Mouse (Mus musculus): ENCODE measurements around the gene Rad51ap1. TPM values are rescaled to one million over a fixed set of nuclear protein-coding genes. Genes with fewer than 3 reads are reported as not detected.

Rad51ap1 gene
- 85.8 and 92.1 TPM in 2 replicates for polyA plus RNA-seq (2016; fragmentation: Nextera tagmentation; extraction: Ambion mirVana)

DNA sequence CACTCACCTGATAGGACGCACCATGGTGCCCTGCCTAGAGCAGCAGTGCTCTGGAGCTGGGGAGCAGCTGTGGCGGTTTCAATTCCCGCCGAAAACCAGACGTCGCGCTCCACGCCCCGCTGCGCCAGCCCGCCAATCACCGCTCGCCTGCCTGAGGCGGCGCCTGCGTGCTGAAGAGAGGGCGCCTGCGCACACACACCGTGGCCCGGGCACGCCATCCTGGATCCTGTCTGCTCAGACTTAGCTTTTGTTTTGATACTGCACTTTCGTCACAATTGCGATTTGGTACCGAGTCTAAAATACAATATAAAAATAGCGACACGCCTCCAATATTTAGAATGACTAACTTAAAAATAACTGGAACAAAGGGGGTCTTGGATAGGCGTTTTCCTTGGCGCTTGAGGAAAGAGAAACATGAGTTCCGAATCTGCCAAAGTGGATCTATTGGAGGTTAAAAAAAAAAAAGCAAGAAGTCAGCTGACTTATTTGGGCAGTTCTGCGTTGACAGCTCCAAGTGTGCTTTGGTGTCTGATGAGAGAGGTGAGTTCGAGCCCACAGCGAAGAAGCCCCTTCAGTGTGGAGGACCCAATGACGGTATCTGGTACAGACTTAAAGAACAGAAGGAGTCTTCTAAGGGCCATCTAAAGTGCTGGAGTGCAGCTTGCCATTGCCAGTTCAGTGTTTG, at the start of gene Rad51ap1, which contains the start of gene D6Wsu163e:
Gene Rad51ap1 (minus strand): TSS at position 101 of the 685 bp plus-strand sequence.
Gene D6Wsu163e (plus strand): TSS at position 476 of the 685 bp plus-strand sequence.
- peak; percentile 93 for DNase-seq (ENCODE audit: extremely low spot score, low spot score)
- no peaks in the 10 kb centered on the region for H3K9me3 ChIP-seq
- H3K4me1 ChIP-seq, result peaks cover 30% of the 10 kb centered on the region
- H3K27me3 ChIP-seq (ENCODE audit: poor library complexity, severe bottlenecking), result no peaks in the 10 kb centered on the region
- H3K36me3 ChIP-seq (replicated peaks), result peaks cover 24% of the 10 kb centered on the region
- H3K27ac ChIP-seq, result peak within 1 kb of the TSS; percentile 93
- peak within 1 kb of the TSS; percentile 88 for H3K4me3 ChIP-seq
- under 1% methylated on average over 33 of the region's 33 CpGs for WGBS

DNA sequence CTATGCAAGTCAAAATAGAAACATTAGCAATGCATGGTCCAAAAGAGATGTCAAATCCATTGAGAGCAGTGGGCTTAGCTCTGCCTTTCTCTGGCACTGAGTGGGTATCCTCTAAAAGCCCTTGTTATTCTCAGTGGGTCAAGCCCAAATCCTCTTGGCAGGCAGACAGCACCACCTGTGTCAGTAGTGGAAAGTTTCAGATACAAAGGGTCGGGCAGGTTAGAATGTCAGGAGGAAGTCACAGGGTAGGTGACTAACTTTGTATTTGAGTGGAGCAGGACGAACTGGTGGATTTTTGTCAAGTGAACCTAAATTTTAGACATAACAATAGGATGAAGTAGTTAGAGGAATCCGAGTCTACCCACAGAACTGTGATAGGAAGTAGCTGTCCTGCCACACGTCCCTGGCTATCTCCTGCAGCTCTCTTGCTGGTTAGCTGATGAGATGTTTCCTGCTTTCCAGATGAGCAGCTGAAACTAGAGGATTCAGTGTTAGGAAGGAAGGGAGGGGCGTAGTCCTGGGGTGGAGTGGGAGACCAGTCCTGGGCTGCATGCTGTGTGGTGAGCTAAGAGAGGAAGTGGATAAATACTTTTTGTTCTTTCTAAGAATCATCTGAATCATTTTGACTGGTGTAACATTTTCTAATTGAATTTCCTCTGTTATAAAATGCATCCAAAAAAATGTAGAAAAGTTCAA, 42.3 kb upstream of the Rad51ap1 start:
- DNase-seq (ENCODE audit: extremely low spot score, low spot score), result no peak
- WGBS, result 58% methylated on average over 5 of the region's 5 CpGs
- Histone ChIP-seq H3K27ac (no peak overlapping the region), H3K36me3 (replicated peaks) (no peaks in the 10 kb centered on the region), H3K4me3 (no peak overlapping the region), H3K27me3 (ENCODE audit: poor library complexity, severe bottlenecking) (no peaks in the 10 kb centered on the region), H3K9me3 (no peaks in the 10 kb centered on the region), H3K4me1 (no peaks in the 10 kb centered on the region)

DNA sequence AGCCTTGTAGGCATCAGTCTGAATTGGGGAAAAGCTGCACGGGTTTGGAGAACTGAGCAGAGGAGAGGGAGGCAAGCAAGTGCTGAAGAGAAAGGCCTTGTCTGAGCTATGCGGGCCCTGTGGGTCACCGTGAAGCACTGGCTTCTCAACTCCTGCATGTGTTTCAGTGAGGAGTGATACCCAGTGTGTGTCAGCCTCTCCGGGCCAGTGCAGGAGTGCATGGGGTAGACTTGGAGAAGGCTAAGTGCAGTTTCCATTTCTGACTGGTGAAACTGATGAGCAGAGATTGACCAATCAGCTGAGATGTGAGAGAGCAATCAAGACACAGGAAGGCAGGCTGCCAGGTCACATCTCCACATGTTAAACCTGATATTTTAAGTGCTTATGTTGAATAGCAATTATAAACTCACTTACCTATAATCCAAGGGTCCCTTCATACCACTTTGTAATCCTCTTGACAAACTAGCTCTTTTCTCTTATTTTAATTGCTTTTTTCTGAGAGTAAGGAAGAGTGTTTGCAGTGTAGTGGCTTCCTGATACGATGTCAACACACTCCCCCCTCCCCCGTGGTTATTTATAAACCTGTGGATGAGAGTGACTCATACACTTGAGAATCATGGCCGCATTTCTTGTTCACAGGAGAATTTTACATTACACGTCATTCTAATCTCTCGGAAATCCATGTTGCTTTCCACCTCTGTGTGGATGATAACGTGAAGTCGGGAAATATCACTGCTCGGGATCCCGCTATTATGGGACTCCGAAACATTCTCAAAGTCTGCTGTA, 27.0 kb upstream of the Rad51ap1 start:
- 92% methylated on average over 14 of the region's 14 CpGs for WGBS
- H3K27me3 ChIP-seq (ENCODE audit: poor library complexity, severe bottlenecking), result no peaks in the 10 kb centered on the region
- no peak overlapping the region for H3K27ac ChIP-seq
- H3K36me3 ChIP-seq (replicated peaks), result peaks cover 11% of the 10 kb centered on the region; the same call in 1 of the 2 replicates
- no peak for DNase-seq (ENCODE audit: extremely low spot score, low spot score)
- H3K9me3 ChIP-seq, result no peaks in the 10 kb centered on the region
- no peak overlapping the region for H3K4me3 ChIP-seq
- H3K4me1 ChIP-seq, result 0 out of 2 replicates have a peak, but pooled peaks cover 2% of the 10 kb centered on the region

DNA sequence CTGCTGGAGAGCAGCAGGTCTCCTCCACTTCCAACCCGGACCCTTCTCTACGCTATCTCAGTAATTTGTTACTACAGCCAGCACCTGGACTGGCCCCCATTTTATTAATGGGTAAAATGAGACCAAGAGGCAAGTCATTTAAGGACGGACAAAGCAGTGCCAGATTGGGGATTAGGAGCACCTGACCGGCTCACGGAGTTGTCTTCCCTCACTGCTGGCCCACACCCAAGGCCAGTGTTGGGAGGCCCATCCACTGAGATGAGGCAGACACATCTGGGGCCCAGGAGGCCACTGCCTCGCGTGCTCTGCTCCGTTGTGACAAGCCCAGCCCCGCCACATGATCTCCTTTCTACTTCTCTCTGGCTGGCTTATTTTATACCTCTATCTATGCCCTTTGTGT, 24.0 kb upstream of the Rad51ap1 start:
- DNase-seq (ENCODE audit: extremely low spot score, low spot score), result no peak
- no peak overlapping the region for H3K4me3 ChIP-seq
- no peaks in the 10 kb centered on the region for H3K9me3 ChIP-seq
- WGBS, result 91% methylated on average over 9 of the region's 9 CpGs
- H3K27ac ChIP-seq, result no peak overlapping the region
- H3K36me3 ChIP-seq (replicated peaks), result peaks cover 11% of the 10 kb centered on the region; the same call in 1 of the 2 replicates
- H3K27me3 ChIP-seq (ENCODE audit: poor library complexity, severe bottlenecking), result no peaks in the 10 kb centered on the region
- no peaks in the 10 kb centered on the region for H3K4me1 ChIP-seq

DNA sequence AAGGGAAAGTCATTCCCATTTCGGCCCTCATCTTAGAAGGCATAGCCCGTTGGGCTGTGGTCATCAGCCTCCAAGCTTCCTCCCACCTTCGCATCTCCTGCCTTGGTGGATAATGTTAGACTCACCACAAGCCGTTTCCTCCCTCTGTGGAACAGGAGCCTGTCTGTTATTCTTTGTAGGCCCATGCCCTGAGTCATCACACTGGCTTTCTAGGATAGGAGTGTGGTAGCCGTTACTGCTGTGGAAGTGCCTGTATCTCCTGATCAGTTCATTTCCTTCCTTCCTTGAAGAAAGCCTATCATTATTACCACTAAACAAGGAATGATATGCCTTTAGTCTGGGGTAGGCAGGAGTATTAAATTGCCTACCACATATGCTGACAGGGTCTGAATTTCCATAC, 23.3 kb upstream of the Rad51ap1 start:
- Histone ChIP-seq H3K4me3 (no peak overlapping the region), H3K27ac (no peak overlapping the region), H3K36me3 (replicated peaks) (peaks cover 11% of the 10 kb centered on the region; the same call in 1 of the 2 replicates), H3K4me1 (no peaks in the 10 kb centered on the region), H3K27me3 (ENCODE audit: poor library complexity, severe bottlenecking) (no peaks in the 10 kb centered on the region), H3K9me3 (no peaks in the 10 kb centered on the region)
- DNase-seq (ENCODE audit: extremely low spot score, low spot score), result no peak
- 88% methylated on average over 5 of the region's 5 CpGs for WGBS

DNA sequence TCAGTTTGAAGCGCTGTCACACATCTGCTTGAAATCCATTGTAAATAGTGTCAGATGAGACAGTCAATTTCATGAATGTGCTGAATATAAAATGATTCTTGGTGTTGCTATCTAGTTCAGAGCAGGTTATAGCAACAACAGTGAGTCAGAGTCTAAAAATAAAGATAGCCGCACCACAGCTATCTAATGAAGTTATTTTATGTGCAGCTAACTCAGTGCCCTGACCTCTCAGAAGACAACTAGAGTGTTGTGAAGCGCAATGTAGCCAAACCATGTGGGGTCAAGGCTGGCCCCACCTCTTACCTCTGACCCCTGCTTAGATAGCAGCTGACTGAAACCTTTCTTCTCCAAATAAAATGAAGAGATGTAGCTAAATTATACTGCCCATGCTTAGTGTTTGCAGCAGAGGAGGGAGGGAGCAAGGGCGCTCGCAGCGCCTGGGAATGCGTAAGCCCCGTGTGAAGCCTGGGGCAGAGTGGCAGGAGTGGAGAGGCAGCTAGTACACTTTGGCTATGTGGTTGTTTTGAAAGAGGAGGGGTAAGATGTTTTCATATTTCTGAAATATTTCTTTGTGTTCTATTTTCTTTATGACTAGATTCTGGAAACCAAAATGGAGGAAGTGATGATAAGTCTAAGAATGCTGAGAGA, 22.1 kb upstream of the Rad51ap1 start:
- no peak overlapping the region for H3K27ac ChIP-seq
- 92% methylated on average over 8 of the region's 8 CpGs for WGBS
- H3K27me3 ChIP-seq (ENCODE audit: poor library complexity, severe bottlenecking), result no peaks in the 10 kb centered on the region
- no peaks in the 10 kb centered on the region for H3K9me3 ChIP-seq
- no peak overlapping the region for H3K4me3 ChIP-seq
- no peak for DNase-seq (ENCODE audit: extremely low spot score, low spot score)
- H3K36me3 ChIP-seq (replicated peaks), result peaks cover 11% of the 10 kb centered on the region; the same call in 1 of the 2 replicates
- no peaks in the 10 kb centered on the region for H3K4me1 ChIP-seq

DNA sequence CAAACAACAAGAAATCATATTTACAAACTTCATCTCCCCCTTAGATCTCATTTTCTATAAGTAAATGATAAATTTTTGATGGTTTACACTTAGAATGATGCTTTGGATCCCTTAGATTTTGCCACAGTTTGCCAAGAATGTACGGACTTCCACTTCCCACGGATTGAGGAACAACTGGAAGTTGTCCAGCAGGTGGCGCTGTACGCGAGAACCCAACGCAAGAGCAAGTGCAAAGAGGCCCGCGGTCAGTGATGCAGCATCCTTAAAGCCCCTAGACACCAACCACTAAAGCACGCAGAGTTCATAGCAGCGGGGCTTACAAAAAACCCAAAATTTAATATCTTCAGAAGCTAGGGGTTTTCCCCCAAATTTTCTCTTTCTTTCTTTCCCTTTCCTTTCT, 16.3 kb upstream of the Rad51ap1 start:
- no peak overlapping the region for H3K27ac ChIP-seq
- 13% methylated on average over 10 of the region's 10 CpGs for WGBS
- H3K4me1 ChIP-seq, result no peaks in the 10 kb centered on the region
- 0 out of 2 replicates have a peak, but pooled peaks cover 4% of the 10 kb centered on the region for H3K36me3 ChIP-seq (replicated peaks)
- no peak overlapping the region for H3K4me3 ChIP-seq
- peak; percentile 76 for DNase-seq (ENCODE audit: extremely low spot score, low spot score)
- no peaks in the 10 kb centered on the region for H3K27me3 ChIP-seq (ENCODE audit: poor library complexity, severe bottlenecking)
- no peaks in the 10 kb centered on the region for H3K9me3 ChIP-seq

DNA sequence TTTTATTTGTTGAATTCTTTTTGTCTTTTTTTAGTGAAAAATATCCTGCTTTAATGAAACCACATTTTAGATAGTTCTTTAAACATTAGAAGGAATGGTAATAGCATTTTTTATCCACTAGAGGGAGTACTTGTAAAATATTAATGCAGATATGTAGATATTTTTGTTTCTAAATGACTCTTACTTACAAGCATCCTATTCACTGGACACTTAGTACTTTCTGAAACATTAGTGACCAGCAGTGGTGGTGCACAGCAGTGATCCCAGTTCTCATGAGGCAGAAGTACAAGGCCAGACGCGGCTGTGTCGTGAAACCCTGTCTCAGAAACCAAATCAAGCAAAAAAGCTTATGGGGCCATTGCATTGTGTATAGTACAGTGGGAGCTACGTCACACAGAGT, 8.9 kb upstream of the Rad51ap1 start:
- no peak for DNase-seq (ENCODE audit: extremely low spot score, low spot score)
- WGBS, result 86% methylated on average over 4 of the region's 4 CpGs
- Histone ChIP-seq H3K36me3 (replicated peaks) (peaks cover 21% of the 10 kb centered on the region), H3K27ac (no peak overlapping the region), H3K27me3 (ENCODE audit: poor library complexity, severe bottlenecking) (no peaks in the 10 kb centered on the region), H3K4me1 (no peaks in the 10 kb centered on the region), H3K9me3 (no peaks in the 10 kb centered on the region), H3K4me3 (no peak overlapping the region)

DNA sequence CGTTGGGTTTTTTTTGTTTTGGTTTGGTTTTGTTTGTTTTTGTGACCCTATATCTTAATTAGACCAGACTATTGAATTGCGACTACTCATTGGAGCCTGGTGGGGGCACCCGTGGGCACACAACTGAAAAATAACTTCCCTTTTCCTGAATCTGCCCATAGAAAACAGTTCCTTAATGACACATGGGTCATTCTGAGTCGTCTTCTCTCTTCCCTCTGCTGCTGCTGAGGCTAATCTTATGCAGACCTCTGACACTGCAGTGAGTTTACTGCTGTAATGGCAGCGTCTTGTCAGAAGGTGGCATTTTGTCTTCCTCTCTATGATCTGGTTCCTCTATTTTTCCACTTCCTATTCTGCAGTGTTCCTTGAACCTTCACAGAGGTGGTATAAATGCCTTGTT, 1.1 kb upstream of the Rad51ap1 start:
- Histone ChIP-seq H3K9me3 (no peaks in the 10 kb centered on the region), H3K27me3 (ENCODE audit: poor library complexity, severe bottlenecking) (no peaks in the 10 kb centered on the region), H3K4me3 (peak overlapping the region; percentile 88), H3K4me1 (peaks cover 30% of the 10 kb centered on the region), H3K36me3 (replicated peaks) (peaks cover 20% of the 10 kb centered on the region), H3K27ac (no peak overlapping the region)
- no peak for DNase-seq (ENCODE audit: extremely low spot score, low spot score)
- WGBS, result 6% methylated on average over 5 of the region's 5 CpGs

DNA sequence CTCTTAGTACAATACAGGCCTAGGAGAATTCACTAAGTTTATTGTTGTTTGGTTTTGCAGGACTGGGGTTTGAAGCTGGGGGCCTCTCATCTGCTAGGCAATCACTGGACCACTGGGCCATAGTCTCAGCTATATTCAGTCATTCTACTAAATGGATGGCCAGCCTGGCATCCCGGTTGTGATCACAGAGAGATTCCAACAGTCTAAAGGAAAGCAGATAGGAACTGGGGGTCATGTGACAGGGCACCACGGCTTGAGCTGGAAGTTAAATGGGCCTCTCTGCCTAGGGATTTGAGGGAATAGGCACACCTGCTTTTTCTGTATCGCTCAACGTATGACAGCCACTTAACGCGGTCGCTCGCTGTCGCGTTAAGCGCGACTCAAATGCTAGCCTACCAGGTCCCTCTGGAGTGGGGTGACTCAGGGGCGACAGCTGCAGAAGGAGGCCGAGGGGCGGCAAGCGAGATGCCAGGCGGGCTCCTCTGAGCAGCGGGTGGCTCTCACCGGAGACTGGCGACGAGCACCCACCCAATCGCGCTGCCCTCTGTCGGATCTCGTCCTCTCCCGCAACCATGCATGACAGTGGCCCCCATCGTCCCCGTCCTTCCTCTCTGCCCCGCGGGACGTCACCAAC, 417 bp downstream of the Rad51ap1 start:
- Histone ChIP-seq H3K9me3 (no peaks in the 10 kb centered on the region), H3K4me3 (peak overlapping the region; percentile 88), H3K4me1 (peaks cover 30% of the 10 kb centered on the region), H3K36me3 (replicated peaks) (peaks cover 29% of the 10 kb centered on the region), H3K27ac (peak overlapping the region; percentile 93), H3K27me3 (ENCODE audit: poor library complexity, severe bottlenecking) (no peaks in the 10 kb centered on the region)
- DNase-seq (ENCODE audit: extremely low spot score, low spot score), result peak; percentile 19
- under 1% methylated on average over 31 of the region's 31 CpGs for WGBS

DNA sequence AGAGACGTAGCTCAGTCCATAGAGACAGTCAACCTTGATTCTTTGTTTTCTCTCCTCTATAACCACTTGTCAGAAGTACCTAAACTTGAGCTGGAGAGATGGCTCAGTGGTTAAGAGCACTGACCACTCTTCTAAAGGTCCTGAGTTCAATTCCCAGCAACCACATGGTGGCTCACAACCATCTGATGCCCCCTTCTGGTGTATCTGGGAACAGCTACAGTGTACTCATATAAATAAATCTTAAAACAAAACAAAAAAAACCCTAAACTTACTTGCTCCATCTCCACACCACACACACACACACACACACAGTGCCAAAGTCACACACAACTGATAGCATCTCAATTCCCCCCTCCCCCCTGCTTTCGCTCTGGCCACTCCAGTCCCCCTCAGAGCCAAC, 1.3 kb downstream of the Rad51ap1 start:
- WGBS, result 90% methylated on average over 2 of the region's 2 CpGs
- Histone ChIP-seq H3K27me3 (ENCODE audit: poor library complexity, severe bottlenecking) (no peaks in the 10 kb centered on the region), H3K27ac (0 out of 2 replicates have a peak overlapping the region, but pooled peaks have one; percentile 93), H3K4me1 (peaks cover 30% of the 10 kb centered on the region), H3K4me3 (peak overlapping the region; percentile 88), H3K9me3 (no peaks in the 10 kb centered on the region), H3K36me3 (replicated peaks) (peaks cover 39% of the 10 kb centered on the region)
- no peak for DNase-seq (ENCODE audit: extremely low spot score, low spot score)

DNA sequence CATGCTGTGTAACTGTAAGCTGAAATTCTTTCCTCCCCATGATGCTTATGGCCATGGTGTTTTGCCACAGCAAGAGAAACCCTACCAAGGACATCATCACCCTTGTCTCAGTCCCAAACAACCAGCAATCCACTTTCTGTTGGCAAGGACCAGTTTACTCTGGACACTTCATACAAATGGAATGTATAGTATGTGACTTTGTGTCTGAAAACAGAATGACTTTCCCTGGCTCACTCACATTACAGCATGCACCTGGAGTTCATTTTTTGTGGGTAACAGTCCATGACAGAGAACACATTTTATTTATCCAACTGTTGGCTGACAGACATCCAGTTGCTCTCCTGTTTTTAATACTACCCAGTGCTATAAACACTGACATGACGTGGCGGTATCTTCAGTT, 6.5 kb downstream of the Rad51ap1 start:
- no peak for DNase-seq (ENCODE audit: extremely low spot score, low spot score)
- no peak overlapping the region for H3K27ac ChIP-seq
- H3K36me3 ChIP-seq (replicated peaks), result peaks cover 82% of the 10 kb centered on the region
- H3K4me3 ChIP-seq, result no peak overlapping the region
- H3K4me1 ChIP-seq, result peaks cover 8% of the 10 kb centered on the region
- H3K9me3 ChIP-seq, result no peaks in the 10 kb centered on the region
- WGBS, result 93% methylated on average over 2 of the region's 2 CpGs
- H3K27me3 ChIP-seq (ENCODE audit: poor library complexity, severe bottlenecking), result no peaks in the 10 kb centered on the region
